Mouse (Mus musculus) embryo, embryonic 11.5 days (tissue): ENCODE data around the gene Rufy4.

ENCODE experiments used
- DNase-seq: peaks from one replicate; pipeline ENCODE4 v3.0.0-alpha.2; 2012; ENCODE audit warnings: low read depth, low spot score

Gene Rufy4

GRCm38 (mm10) chr1:74124991-74125552 is at the start of gene Rufy4:
Gene Rufy4 (plus strand): TSS chr1:74125541.
- peak; percentile 59 for DNase-seq

GRCm38 (mm10) chr1:74076230-74076629 is 49.1 kb upstream of the Rufy4 start:
- no peak for DNase-seq

- no peak for DNase-seq
These were observed 48.0 kb upstream of the Rufy4 start for GRCm38 (mm10) chr1:74077353-74077752.

- DNase-seq: no peak
These were observed 43.8 kb upstream of the Rufy4 start for GRCm38 (mm10) chr1:74081573-74081989.

- DNase-seq: no peak
These were observed 42.4 kb upstream of the Rufy4 start for GRCm38 (mm10) chr1:74082841-74083463.

GRCm38 (mm10) chr1:74084065-74084705 is 41.2 kb upstream of the Rufy4 start:
- no peak for DNase-seq

GRCm38 (mm10) chr1:74084752-74085151 is 40.6 kb upstream of the Rufy4 start:
- no peak for DNase-seq

GRCm38 (mm10) chr1:74085566-74085965 is 39.8 kb upstream of the Rufy4 start:
- DNase-seq: no peak

- no peak for DNase-seq
These were observed 36.8 kb upstream of the Rufy4 start for GRCm38 (mm10) chr1:74088569-74088968.

- no peak for DNase-seq
These were observed 35.0 kb upstream of the Rufy4 start for GRCm38 (mm10) chr1:74090329-74090728.

GRCm38 (mm10) chr1:74091138-74091537 is 34.2 kb upstream of the Rufy4 start:
- no peak for DNase-seq

GRCm38 (mm10) chr1:74091611-74092224 is 33.6 kb upstream of the Rufy4 start:
- DNase-seq: no peak

GRCm38 (mm10) chr1:74092242-74092641 is 33.1 kb upstream of the Rufy4 start:
- no peak for DNase-seq

GRCm38 (mm10) chr1:74093447-74093846 is 31.9 kb upstream of the Rufy4 start:
- no peak for DNase-seq

- no peak for DNase-seq
These were observed 30.7 kb upstream of the Rufy4 start for GRCm38 (mm10) chr1:74094497-74095270.

GRCm38 (mm10) chr1:74095296-74095695 is 30.0 kb upstream of the Rufy4 start:
- no peak for DNase-seq

GRCm38 (mm10) chr1:74095728-74096127 is 29.6 kb upstream of the Rufy4 start:
- DNase-seq: no peak

- DNase-seq: no peak
These were observed 27.0 kb upstream of the Rufy4 start for GRCm38 (mm10) chr1:74098004-74099000.

- DNase-seq: no peak
These were observed 26.3 kb upstream of the Rufy4 start for GRCm38 (mm10) chr1:74099001-74099435.

GRCm38 (mm10) chr1:74103654-74104353 is 21.5 kb upstream of the Rufy4 start:
- no peak for DNase-seq
